Mouse (Mus musculus) hindbrain, embryonic 11.5 days (tissue): Measurements from ENCODE around the gene Dnmt3c. TPM values are rescaled to one million over a fixed set of nuclear protein-coding genes. Genes with fewer than 3 reads are reported as not detected.

Source experiments
- ATAC-seq: fragments of 200-750 bp; cut with Nextera tagmentation; 2 replicates; pipeline ENCODE4 v1.8.0; 2017; ENCODE audit warnings: mild to moderate bottlenecking, moderate TSS enrichment, moderate library complexity; ENCODE audit not compliant: low FRiP score
- DNase-seq: peaks from one replicate; pipeline ENCODE4 v3.0.0-alpha.2; 2015; ENCODE audit warnings: low spot score
- H3K27ac ChIP-seq: fragments of 300-500 bp; sonication (generic); 2 replicates; pipeline ENCODE4 v1.5.1; 2014; ENCODE audit warnings: mild to moderate bottlenecking, low read depth, low read length
- H3K27me3 ChIP-seq: fragments of 300-500 bp; sonication (generic); 2 replicates; pipeline ENCODE4 v1.6.1; 2014; ENCODE audit warnings: mild to moderate bottlenecking, low read length, moderate library complexity, mixed read lengths; ENCODE audit not compliant: control insufficient read depth, insufficient read depth
- H3K36me3 ChIP-seq: fragments of 300-500 bp; sonication (generic); 2 replicates; pipeline ENCODE4 v1.6.1; 2014; ENCODE audit warnings: mild to moderate bottlenecking, low read length, moderate library complexity, mixed read lengths; ENCODE audit not compliant: control insufficient read depth, insufficient read depth
- H3K4me1 ChIP-seq: fragments of 300-500 bp; sonication (generic); replicated peaks from 2 replicates; pipeline ENCODE4 v1.6.1; 2014; ENCODE audit warnings: low read length, mixed read lengths; ENCODE audit not compliant: control insufficient read depth, insufficient read depth
- H3K4me2 ChIP-seq: fragments of 300-500 bp; sonication (generic); replicated peaks from 2 replicates; pipeline ENCODE4 v1.6.1; 2014; ENCODE audit warnings: mild to moderate bottlenecking, low read depth, low read length
- H3K4me3 ChIP-seq: fragments of 300-500 bp; sonication (generic); 2 replicates; pipeline ENCODE4 v1.5.1; 2014; ENCODE audit warnings: low read depth, low read length
- H3K9ac ChIP-seq: fragments of 300-500 bp; sonication (generic); 2 replicates; pipeline ENCODE4 v1.6.1; 2014; ENCODE audit warnings: low read depth, low read length
- H3K9me3 ChIP-seq: fragments of 300-500 bp; sonication (generic); 2 replicates; pipeline ENCODE4 v1.6.1; 2016; ENCODE audit warnings: low read length; ENCODE audit not compliant: control insufficient read depth
- WGBS: fragments of 180-500 bp; shearing (Covaris S2); extraction: QIAGEN DNeasy Blood & Tissue Kit; methylation state at CpG from one replicate; pipeline ENCODE4 v1.1.7; 2014; 5-methylcytosine and 5-hydroxymethylcytosine counted together
- polyA plus RNA-seq: library from polyadenylated mRNA; unstranded; fragments of >200 nt; fragmentation: Nextera tagmentation; extraction: Ambion mirVana; gene quantifications from 2 replicates; pipeline ENCODE4 v1.2.1, GENCODE M21; 2014

Gene Dnmt3c
- polyA plus RNA-seq, 1 experiment from 2014 or later: not detected

GRCm38 (mm10) chr2:153734033-153734432, 37.6 kb downstream of the Dnmt3c start:
- ATAC-seq: no peak
- WGBS: 82% methylated on average over 4 of the region's 4 CpGs

GRCm38 (mm10) chr2:153740500-153741436, 44.3 kb downstream of the Dnmt3c start, which contains the start of gene Mapre1:
Gene Mapre1, plus strand, starts transcription at chr2:153741274.
- Histone ChIP-seq H3K4me2 (peak within 1 kb of the TSS; percentile 74), H3K9me3 (no peaks in the 10 kb centered on the region), H3K4me1 (peaks cover 5% of the 10 kb centered on the region; the same call in 1 of the 2 replicates), H3K4me3 (peak within 1 kb of the TSS; percentile 83), H3K27me3 (no peaks in the 10 kb centered on the region), H3K27ac (peak within 1 kb of the TSS; percentile 94), H3K9ac (peak within 1 kb of the TSS; percentile 90), H3K36me3 (no peaks in the 10 kb centered on the region)
- ATAC-seq (peak; percentile 98), DNase-seq (peak; percentile 99)
- 12% methylated on average over 56 of the region's 58 CpGs for WGBS

More at GRCm38 (mm10) chr2:153734033-153734432, 37.6 kb downstream of the Dnmt3c start:
- Histone ChIP-seq H3K9ac (no peak overlapping the region), H3K27ac (no peak overlapping the region), H3K27me3 (no peaks in the 10 kb centered on the region), H3K4me1 (no peaks in the 10 kb centered on the region), H3K9me3 (no peaks in the 10 kb centered on the region), H3K36me3 (no peaks in the 10 kb centered on the region), H3K4me3 (no peak overlapping the region), H3K4me2 (no peak overlapping the region)
- DNase-seq: no peak

- H3K9ac ChIP-seq: peak overlapping the region; percentile 90
- peak overlapping the region; percentile 94 for H3K27ac ChIP-seq
- H3K36me3 ChIP-seq: no peaks in the 10 kb centered on the region
- H3K27me3 ChIP-seq: no peaks in the 10 kb centered on the region
- ATAC-seq (peak; percentile 91), DNase-seq (peak; percentile 86)
- H3K4me1 ChIP-seq: peaks cover 5% of the 10 kb centered on the region; the same call in 1 of the 2 replicates
- H3K4me2 ChIP-seq: peak overlapping the region; percentile 74
- WGBS: under 1% methylated on average over 35 of the region's 56 CpGs
- no peaks in the 10 kb centered on the region for H3K9me3 ChIP-seq
- H3K4me3 ChIP-seq: peak overlapping the region; percentile 83
Observed at GRCm38 (mm10) chr2:153741437-153742065, 45.1 kb downstream of the Dnmt3c start.

GRCm38 (mm10) chr2:153747994-153748393, 51.5 kb downstream of the Dnmt3c start:
- no peak overlapping the region for H3K4me2 ChIP-seq
- H3K36me3 ChIP-seq: no peaks in the 10 kb centered on the region
- no peaks in the 10 kb centered on the region for H3K9me3 ChIP-seq
- ATAC-seq (no peak), DNase-seq (no peak)
- no peak overlapping the region for H3K4me3 ChIP-seq
- no peak overlapping the region for H3K27ac ChIP-seq
- no peak overlapping the region for H3K9ac ChIP-seq
- H3K27me3 ChIP-seq: no peaks in the 10 kb centered on the region
- no peaks in the 10 kb centered on the region for H3K4me1 ChIP-seq

- no peak overlapping the region for H3K4me2 ChIP-seq
Observed at GRCm38 (mm10) chr2:153750363-153750762, 53.9 kb downstream of the Dnmt3c start.

GRCm38 (mm10) chr2:153762121-153762520, 65.7 kb downstream of the Dnmt3c start:
- Histone ChIP-seq H3K4me2 (no peak overlapping the region), H3K27ac (no peak overlapping the region), H3K36me3 (peaks cover 13% of the 10 kb centered on the region; the same call in 1 of the 2 replicates), H3K4me3 (no peak overlapping the region), H3K9me3 (no peaks in the 10 kb centered on the region), H3K4me1 (no peaks in the 10 kb centered on the region), H3K9ac (no peak overlapping the region), H3K27me3 (no peaks in the 10 kb centered on the region)
- ATAC-seq (no peak), DNase-seq (no peak)
- 92% methylated on average over 5 of the region's 5 CpGs for WGBS

More at GRCm38 (mm10) chr2:153750363-153750762, 53.9 kb downstream of the Dnmt3c start:
- Histone ChIP-seq H3K27me3 (no peaks in the 10 kb centered on the region), H3K9ac (no peak overlapping the region), H3K27ac (no peak overlapping the region), H3K36me3 (no peaks in the 10 kb centered on the region), H3K4me3 (no peak overlapping the region), H3K9me3 (no peaks in the 10 kb centered on the region), H3K4me1 (no peaks in the 10 kb centered on the region)
- DNase-seq (no peak), ATAC-seq (no peak)
- WGBS: 92% methylated on average over 2 of the region's 2 CpGs

GRCm38 (mm10) chr2:153767484-153767883, 71.0 kb downstream of the Dnmt3c start:
- DNase-seq: no peak
- no peak overlapping the region for H3K27ac ChIP-seq
- H3K36me3 ChIP-seq: peaks cover 12% of the 10 kb centered on the region; the same call in 1 of the 2 replicates

GRCm38 (mm10) chr2:153768881-153769280, 72.4 kb downstream of the Dnmt3c start:
- no peak for ATAC-seq
- Histone ChIP-seq H3K36me3 (peaks cover 16% of the 10 kb centered on the region; the same call in 1 of the 2 replicates), H3K4me2 (no peak overlapping the region), H3K4me1 (no peaks in the 10 kb centered on the region), H3K27ac (no peak overlapping the region), H3K9ac (no peak overlapping the region), H3K27me3 (no peaks in the 10 kb centered on the region), H3K9me3 (no peaks in the 10 kb centered on the region), H3K4me3 (no peak overlapping the region)
- no peak for DNase-seq
- 94% methylated on average over 2 of the region's 2 CpGs for WGBS

More at GRCm38 (mm10) chr2:153767484-153767883, 71.0 kb downstream of the Dnmt3c start:
- Histone ChIP-seq H3K4me3 (no peak overlapping the region), H3K4me2 (no peak overlapping the region), H3K27me3 (no peaks in the 10 kb centered on the region), H3K9me3 (no peaks in the 10 kb centered on the region), H3K4me1 (no peaks in the 10 kb centered on the region), H3K9ac (no peak overlapping the region)
- 64% methylated on average over 6 of the region's 6 CpGs for WGBS
- ATAC-seq: no peak
